Comparison of ENCODE assay signal across 31 mouse cellular contexts in genomic region chr3:130595050-130595449, GRCm38 (mm10). TPM values are rescaled to one million over a fixed set of nuclear protein-coding genes. Genes with fewer than 3 reads are reported as not detected.
A peak's percentile ranks its signal among the peaks of the same experiment; 100 is the strongest.
DNase-seq lines count a peak whose midpoint lies in the region; ATAC-seq and TF ChIP-seq lines count a peak whose summit lies in the region.
"Had no signal": no experiment of that assay in that cellular context is flagged by ENCODE, and none has a peak within 500 bp of the region (broad histone marks: within the 10 kb centered on the region; RNA-seq: fewer than 3 reads in every experiment).

No protein-coding gene starts in this region.

- TF ChIP-seq EP300 in liver, postnatal 0 days (IDR thresholded peaks at IDR 0.05; ENCODE audit: low read depth), result no peak

- H3K4me2 ChIP-seq in heart, embryonic 13.5 days, result peak overlapping the region; percentile 45
- no peak overlapping the region for H3K4me2 ChIP-seq in liver, embryonic 11.5 days
- no peak overlapping the region for H3K4me2 ChIP-seq in liver, postnatal 0 days (ENCODE audit: low read depth, low read length)
- H3K4me2 ChIP-seq: embryonic facial prominence, embryonic 15.5 days; forebrain, embryonic 13.5 days; hindbrain, embryonic 14.5 days; neural tube, embryonic 12.5 days had no signal

- DNase-seq in heart, postnatal 4 days, result no peak
- DNase-seq in liver, embryonic 11.5 days (ENCODE audit: low spot score), result no peak
- no peak for DNase-seq in liver, postnatal 0 days
- no peak for DNase-seq in thymus, postnatal 25 days
- DNase-seq: adrenal gland, adult 2 months; B cell, adult 2 months; cerebellum, adult 2 months; cerebellum, postnatal 14 days; gastrocnemius, postnatal 14 days; kidney, adult 9 months; kidney, postnatal 10 days; layer of hippocampus, postnatal 36 days; left cerebral cortex, postnatal 4 days; lung, postnatal 10 days; right cerebral cortex, adult 18-20 months; spleen, adult 18-20 months; thymus, postnatal 14 days had no signal

- H3K36me3 ChIP-seq in heart, embryonic 13.5 days, result no peaks in the 10 kb centered on the region
- no peaks in the 10 kb centered on the region for H3K36me3 ChIP-seq in liver, embryonic 11.5 days (ENCODE audit: control insufficient read depth, insufficient read depth, low read length)
- no peaks in the 10 kb centered on the region for H3K36me3 ChIP-seq in liver, postnatal 0 days (replicated peaks; ENCODE audit: insufficient read depth, low read length)
- H3K36me3 ChIP-seq: embryonic facial prominence, embryonic 10.5 days; embryonic facial prominence, embryonic 15.5 days; midbrain, embryonic 10.5 days; neural tube, embryonic 12.5 days had no signal

- no peak overlapping the region for H3K27ac ChIP-seq in heart, embryonic 13.5 days (replicated peaks)
- no peak overlapping the region for H3K27ac ChIP-seq in liver, embryonic 11.5 days (ENCODE audit: low read depth, low read length)
- no peak overlapping the region for H3K27ac ChIP-seq in liver, postnatal 0 days (ENCODE audit: low read depth)
- H3K27ac ChIP-seq: embryonic facial prominence, embryonic 10.5 days; embryonic facial prominence, embryonic 15.5 days; forebrain, embryonic 13.5 days; hindbrain, embryonic 14.5 days; macrophage; midbrain, embryonic 10.5 days; neural tube, embryonic 12.5 days had no signal

- no peaks in the 10 kb centered on the region for H3K27me3 ChIP-seq in heart, embryonic 13.5 days (replicated peaks)
- no peaks in the 10 kb centered on the region for H3K27me3 ChIP-seq in liver, embryonic 11.5 days (replicated peaks; ENCODE audit: control insufficient read depth, insufficient read depth, low read length)
- H3K27me3 ChIP-seq in liver, postnatal 0 days (ENCODE audit: insufficient read depth, low read length), result no peaks in the 10 kb centered on the region
- H3K27me3 ChIP-seq: embryonic facial prominence, embryonic 15.5 days; forebrain, embryonic 13.5 days; neural tube, embryonic 12.5 days had no signal

- H3K4me3 ChIP-seq in heart, embryonic 13.5 days, result no peak overlapping the region
- H3K4me3 ChIP-seq in liver, embryonic 11.5 days (ENCODE audit: low read depth, low read length), result no peak overlapping the region
- H3K4me3 ChIP-seq in liver, postnatal 0 days (ENCODE audit: low read depth, low read length), result no peak overlapping the region
- H3K4me3 ChIP-seq: embryonic facial prominence, embryonic 10.5 days; embryonic facial prominence, embryonic 15.5 days; forebrain, embryonic 13.5 days; midbrain, embryonic 10.5 days; myocyte; neural tube, embryonic 12.5 days had no signal

- peaks cover 18% of the 10 kb centered on the region for H3K4me1 ChIP-seq in heart, embryonic 13.5 days
- H3K4me1 ChIP-seq in liver, embryonic 11.5 days (replicated peaks; ENCODE audit: control insufficient read depth, insufficient read depth, low read length), result 0 out of 2 replicates have a peak, but pooled peaks cover 3% of the 10 kb centered on the region
- no peaks in the 10 kb centered on the region for H3K4me1 ChIP-seq in liver, postnatal 0 days (ENCODE audit: insufficient read depth)
- H3K4me1 ChIP-seq: embryonic facial prominence, embryonic 10.5 days; embryonic facial prominence, embryonic 15.5 days; forebrain, embryonic 13.5 days; midbrain, embryonic 10.5 days; neural tube, embryonic 12.5 days had no signal

- 26% methylated on average over 8 of the region's 8 CpGs for WGBS in heart, embryonic 13.5 days
- 57% methylated on average over 8 of the region's 8 CpGs for WGBS in liver, embryonic 11.5 days
- 48% methylated on average over 8 of the region's 8 CpGs for WGBS in liver, postnatal 0 days (ENCODE audit: insufficient replicate concordance)

- TF ChIP-seq CTCF in liver, postnatal 0 days (IDR thresholded peaks at IDR 0.05; ENCODE audit: low read depth), result no peak

- no peak overlapping the region for H3K9ac ChIP-seq in heart, embryonic 13.5 days
- no peak overlapping the region for H3K9ac ChIP-seq in liver, embryonic 11.5 days (ENCODE audit: low read depth, low read length)
- H3K9ac ChIP-seq in liver, postnatal 0 days (replicated peaks), result no peak overlapping the region
- H3K9ac ChIP-seq: embryonic facial prominence, embryonic 15.5 days; forebrain, embryonic 13.5 days; hindbrain, embryonic 14.5 days; neural tube, embryonic 12.5 days had no signal

- H3K9me3 ChIP-seq in heart, embryonic 13.5 days, result no peaks in the 10 kb centered on the region
- no peaks in the 10 kb centered on the region for H3K9me3 ChIP-seq in liver, embryonic 11.5 days (ENCODE audit: control insufficient read depth, low read length)
- H3K9me3 ChIP-seq in liver, postnatal 0 days (ENCODE audit: low read length), result no peaks in the 10 kb centered on the region
- H3K9me3 ChIP-seq: embryonic facial prominence, embryonic 10.5 days; embryonic facial prominence, embryonic 15.5 days; forebrain, embryonic 13.5 days; midbrain, embryonic 10.5 days; neural tube, embryonic 12.5 days had no signal

- no peak for ATAC-seq in heart, embryonic 13.5 days (ENCODE audit: extremely low read depth, insufficient number of reproducible peaks, low FRiP score, low TSS enrichment)
- ATAC-seq in liver, embryonic 11.5 days (replicated peaks; ENCODE audit: low FRiP score), result peak; percentile 53; the same call in 1 of the 2 replicates
- no peak for ATAC-seq in liver, postnatal 0 days
- peak; percentile 52 for ATAC-seq in granulocyte monocyte progenitor cell, adult 5-6 weeks (replicated peaks; ENCODE audit: poor library complexity, severe bottlenecking)
- peak; percentile 58 for ATAC-seq in megakaryocyte, adult 5-6 weeks (ENCODE audit: poor library complexity, severe bottlenecking)
- ATAC-seq: forebrain, embryonic 13.5 days; intestine, postnatal 0 days had no signal

RNA-seq across cellular contexts. Expression of gene Etnppl, which starts 22.2 kb away (rescaled TPM):
- not detected in 2 replicates for polyA plus RNA-seq in heart, embryonic 13.5 days (2015; fragmentation: Nextera tagmentation; extraction: Ambion mirVana)
- total RNA-seq in heart, postnatal 4 days (2021), result under 1 TPM in 1 of 2 experiments, not detected in 1; 0.29 TPM
- not detected in 2 replicates for polyA plus RNA-seq in liver, embryonic 11.5 days (2014; fragmentation: Nextera tagmentation; extraction: Ambion mirVana)
- polyA plus RNA-seq in liver, postnatal 0 days (2015; fragmentation: Nextera tagmentation; extraction: Ambion mirVana), result 42.6 and 49.1 TPM in 2 replicates
- total RNA-seq in granulocyte monocyte progenitor cell, adult 5-6 weeks (2014; fragmentation: Nextera tagmentation), result not detected in 2 replicates
- not detected in 2 replicates for total RNA-seq in granulocyte monocyte progenitor cell, adult 5-6 weeks (2017)
- not detected in 2 replicates for total RNA-seq in megakaryocyte, adult 5-6 weeks (2015)
- not detected in 2 replicates for total RNA-seq in megakaryocyte, adult 5-6 weeks (2017)
- total RNA-seq: gastrocnemius, postnatal 14 days; left cerebral cortex, postnatal 4 days had no signal
- polyA plus RNA-seq: adrenal gland, adult 2 months; embryonic facial prominence, embryonic 10.5 days; forebrain, embryonic 13.5 days; hindbrain, embryonic 14.5 days; macrophage; midbrain, embryonic 10.5 days; midbrain, postnatal 0 days; myocyte; stomach, embryonic 16.5 days had no signal

Comparison
In these comparisons a context has a peak if more than half of its experiments do, and no peak if none do; other contexts are left out.
1. ATAC-seq: peak in liver, embryonic 11.5 days (single experiment), granulocyte monocyte progenitor cell, adult 5-6 weeks (single experiment) and megakaryocyte, adult 5-6 weeks (single experiment); none in heart, embryonic 13.5 days (single experiment) and liver, postnatal 0 days (single experiment).